Mouse (Mus musculus): ENCODE data around the gene Hs3st2.

The Hs3st2 gene

GRCm38 (mm10) chr7:121542458-121542857 lies 150.8 kb downstream of the Hs3st2 start:
- no peak for DNase-seq (ENCODE audit: low read depth, low spot score)

GRCm38 (mm10) chr7:121549329-121550022 lies 157.8 kb downstream of the Hs3st2 start:
- DNase-seq (ENCODE audit: low read depth, low spot score) = no peak
